Mouse (Mus musculus) spleen, postnatal 36 days (tissue): ENCODE results near the gene Bcl11b.

Experiments used
- DNase-seq, 2 experiments: peaks; one replicate each; pipeline ENCODE4 v3.0.0; 2022; ENCODE audit warnings: low spot score in 2 of 2, mixed read lengths in 1 of 2

Gene Bcl11b

GRCm38 (mm10) chr12:107890326-107890725 is 113.1 kb downstream of the Bcl11b start:
- DNase-seq = no peak

- DNase-seq = no peak
Observed at GRCm38 (mm10) chr12:107889841-107890240, 113.6 kb downstream of the Bcl11b start.

GRCm38 (mm10) chr12:107888646-107889045 is 114.8 kb downstream of the Bcl11b start:
- no peak for DNase-seq

GRCm38 (mm10) chr12:107888049-107888448 is 115.4 kb downstream of the Bcl11b start:
- DNase-seq = no peak

- no peak for DNase-seq
Observed at GRCm38 (mm10) chr12:107887621-107888020, 115.8 kb downstream of the Bcl11b start.

- DNase-seq = no peak
Observed at GRCm38 (mm10) chr12:107884330-107885065, 118.9 kb downstream of the Bcl11b start.

- no peak for DNase-seq
Observed at GRCm38 (mm10) chr12:107881726-107882125, 121.7 kb downstream of the Bcl11b start.

- no peak for DNase-seq
Observed at GRCm38 (mm10) chr12:107880748-107881147, 122.7 kb downstream of the Bcl11b start.

GRCm38 (mm10) chr12:107879114-107879777 is 124.2 kb downstream of the Bcl11b start:
- DNase-seq = no peak

- no peak for DNase-seq
Observed at GRCm38 (mm10) chr12:107876237-107876636, 127.2 kb downstream of the Bcl11b start.

GRCm38 (mm10) chr12:107874467-107875142 is 128.8 kb downstream of the Bcl11b start:
- no peak for DNase-seq

- DNase-seq = no peak
Observed at GRCm38 (mm10) chr12:107869526-107870050, 133.8 kb downstream of the Bcl11b start.

GRCm38 (mm10) chr12:107868291-107868690 is 135.1 kb downstream of the Bcl11b start:
- DNase-seq = no peak
